Mouse (Mus musculus) c-Kit-positive CD71-positive TER-119-positive erythroid progenitor cells, embryonic 14.5 days (primary cell): ENCODE results near the gene Hnrnpc.
"Not testable (repeated sequence)": the region's sequence is repeated elsewhere in the genome, so short reads cannot be mapped to it uniquely, and the experiment has no call there.

Source experiments
- DNase-seq: peaks from one replicate; pipeline ENCODE4 v3.0.0-alpha.2; 2013; ENCODE audit warnings: low spot score

Hnrnpc gene

DNA sequence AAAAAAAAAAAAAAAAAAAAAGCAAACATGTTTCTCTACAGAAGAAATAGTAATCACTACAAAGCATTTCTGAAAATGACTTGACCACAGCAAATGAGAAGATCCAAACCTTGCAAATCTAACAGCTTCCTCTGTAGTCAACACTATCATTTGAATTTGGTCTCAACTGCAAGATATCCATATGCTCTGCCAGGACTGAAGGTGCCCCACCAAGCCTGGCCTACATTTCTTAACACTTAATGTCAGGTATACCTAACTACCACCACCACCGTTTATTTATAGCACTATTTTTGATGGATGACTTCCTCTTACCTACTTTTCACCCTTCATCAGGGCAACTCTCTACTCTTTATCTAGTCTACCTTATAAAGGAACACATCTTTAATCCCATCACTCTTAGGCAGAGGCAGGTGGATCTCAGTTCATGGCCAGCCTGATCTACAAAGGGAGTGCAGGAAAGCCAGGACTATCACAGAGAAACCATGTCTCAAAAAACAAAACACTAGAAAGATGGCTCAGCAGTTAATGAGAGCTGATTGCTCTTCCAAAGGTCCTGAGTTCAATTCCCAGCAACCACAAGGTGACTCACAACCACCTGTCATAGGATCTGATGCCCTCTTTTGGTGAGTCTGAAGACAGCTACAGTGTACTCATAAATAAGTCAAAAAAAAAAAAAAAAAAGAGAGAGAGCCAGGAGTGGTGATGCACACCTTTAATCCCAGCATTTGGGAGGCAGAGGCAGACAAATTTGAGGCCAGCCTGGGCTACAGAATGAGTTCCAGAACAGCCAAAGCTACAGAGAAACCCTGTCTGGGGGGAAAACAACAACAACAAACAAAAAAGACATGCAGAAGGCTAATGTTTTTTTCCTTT is 2.3 kb downstream of the Hnrnpc start:
- DNase-seq: no peak

DNA sequence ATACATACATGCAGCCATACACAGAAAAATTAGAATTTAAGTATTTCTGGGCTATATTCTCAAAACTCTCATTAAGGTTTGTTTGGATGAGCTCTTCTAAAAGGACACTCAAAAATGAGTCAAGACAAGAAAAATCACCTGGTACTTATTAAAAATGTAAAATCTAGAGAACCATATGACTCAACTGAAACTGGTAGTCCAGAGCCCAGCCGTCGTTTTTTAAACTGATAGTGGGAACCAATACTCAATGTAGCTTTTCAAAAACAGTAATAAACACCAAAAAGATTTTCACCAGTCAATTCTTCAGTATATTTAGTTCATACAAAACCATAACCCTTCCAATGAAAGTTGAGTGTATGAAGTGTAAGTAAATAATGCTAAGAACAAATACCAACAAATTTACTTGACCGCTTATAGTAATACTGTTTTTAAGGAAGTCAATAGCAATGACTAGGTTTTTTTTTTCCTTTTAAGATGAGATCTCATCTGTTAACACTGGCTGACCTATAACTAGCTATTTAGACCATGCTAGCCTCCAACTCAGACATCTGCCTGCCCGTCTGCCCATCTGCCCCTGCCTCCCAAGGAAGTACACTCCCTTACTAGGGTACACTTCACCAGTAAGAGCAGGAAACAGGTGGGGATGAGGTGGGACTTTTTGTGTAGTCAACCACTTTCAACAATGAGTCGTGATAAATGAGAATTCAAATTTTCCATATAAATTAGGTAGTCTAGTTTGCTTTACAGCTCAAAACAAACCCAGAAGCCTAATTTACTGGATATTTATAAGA is 3.5 kb downstream of the Hnrnpc start:
- no peak for DNase-seq

DNA sequence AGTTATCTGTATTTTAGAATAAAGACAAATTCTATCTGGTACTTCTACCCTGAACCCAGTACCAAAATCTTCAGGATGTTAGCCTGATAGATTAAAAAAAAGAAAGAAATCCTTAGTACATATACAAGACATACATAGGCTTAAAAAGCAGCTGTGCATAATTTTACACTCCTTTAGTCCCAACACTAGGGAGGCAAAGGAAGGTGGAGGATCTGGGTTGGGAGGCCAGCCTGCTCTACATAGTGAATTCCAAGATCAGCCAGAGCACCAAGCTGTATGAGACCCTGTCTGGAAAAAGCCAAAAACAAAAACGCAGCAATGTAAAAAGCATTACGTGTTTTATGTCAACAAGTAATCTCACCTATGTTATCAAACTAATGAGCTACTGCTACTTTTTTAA is 4.3 kb downstream of the Hnrnpc start:
- DNase-seq: no peak

DNA sequence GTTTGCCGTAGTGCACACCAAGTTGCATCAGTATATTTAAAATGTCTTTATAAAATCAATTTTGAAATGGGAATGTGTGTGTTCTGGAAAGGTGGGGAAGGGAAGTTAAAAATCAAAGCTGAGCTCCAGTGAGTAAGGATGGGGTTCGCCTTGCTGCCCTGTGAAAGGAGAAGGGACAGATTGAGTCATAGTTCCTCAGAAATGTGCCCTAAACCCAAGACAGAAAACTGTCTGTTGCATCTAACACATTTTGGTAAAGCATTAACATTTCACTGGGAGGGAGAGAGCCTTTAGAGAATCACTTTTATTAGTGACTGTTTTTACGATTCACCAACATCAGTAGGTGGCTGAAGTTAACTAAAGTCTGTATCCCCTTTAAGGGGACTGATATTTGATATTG is 5.4 kb downstream of the Hnrnpc start:
- not testable (repeated sequence) for DNase-seq

DNA sequence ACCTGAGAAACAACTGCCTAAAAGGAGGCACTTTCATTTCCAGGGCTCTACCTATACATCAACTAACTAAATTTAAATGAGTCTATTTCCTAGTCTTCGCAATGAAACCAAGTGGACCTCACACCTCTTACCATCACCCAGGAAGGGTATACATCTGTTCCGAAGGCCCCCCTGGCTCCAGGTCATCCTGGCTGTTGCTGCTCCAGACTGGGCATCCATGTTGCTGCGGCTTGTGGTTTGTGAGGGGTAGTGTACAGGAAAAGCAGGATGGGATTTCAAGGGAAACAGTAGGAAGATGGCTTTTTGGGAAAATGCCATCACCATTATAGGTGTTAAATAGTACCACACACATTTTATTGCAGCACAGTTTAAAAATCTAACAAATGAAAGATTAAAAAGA is 6.6 kb downstream of the Hnrnpc start:
- not testable (repeated sequence) for DNase-seq

DNA sequence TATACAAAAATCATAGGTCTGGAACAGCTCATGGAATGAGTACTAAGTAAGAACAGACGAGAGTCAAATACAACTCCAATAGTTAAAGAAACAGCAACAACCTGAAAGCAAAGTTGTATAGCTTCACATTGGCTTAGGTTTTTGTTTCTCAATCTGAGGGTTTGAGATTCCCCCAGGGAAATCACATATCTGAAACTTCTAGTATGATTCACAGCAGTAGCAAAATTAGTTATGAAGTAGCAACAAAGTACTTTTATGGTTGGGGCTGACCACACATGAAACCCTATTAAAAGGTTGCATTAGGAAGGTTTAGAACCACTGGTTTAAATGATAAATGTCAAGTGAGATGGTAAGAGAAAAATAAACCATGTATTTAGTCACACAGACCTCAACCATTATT is 9.3 kb downstream of the Hnrnpc start:
- no peak for DNase-seq

DNA sequence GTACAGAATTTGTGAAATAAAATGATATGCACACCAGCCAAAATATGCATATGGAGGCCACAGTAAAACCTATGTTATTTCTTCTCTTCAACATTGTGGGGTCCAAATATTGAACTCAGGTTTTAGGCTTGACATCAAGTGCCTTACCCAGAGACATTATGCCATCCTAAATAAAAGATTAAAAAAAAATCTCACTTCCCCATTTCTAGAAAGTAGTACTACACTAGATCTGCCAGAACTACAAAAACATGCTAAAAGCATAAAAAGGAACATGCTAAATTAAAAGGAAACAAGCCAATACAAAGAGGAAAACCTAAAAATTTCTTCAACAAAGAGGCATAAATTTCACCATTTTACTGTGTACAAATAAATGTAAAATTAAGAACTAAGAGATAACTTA is 20.7 kb downstream of the Hnrnpc start:
- DNase-seq: no peak

DNA sequence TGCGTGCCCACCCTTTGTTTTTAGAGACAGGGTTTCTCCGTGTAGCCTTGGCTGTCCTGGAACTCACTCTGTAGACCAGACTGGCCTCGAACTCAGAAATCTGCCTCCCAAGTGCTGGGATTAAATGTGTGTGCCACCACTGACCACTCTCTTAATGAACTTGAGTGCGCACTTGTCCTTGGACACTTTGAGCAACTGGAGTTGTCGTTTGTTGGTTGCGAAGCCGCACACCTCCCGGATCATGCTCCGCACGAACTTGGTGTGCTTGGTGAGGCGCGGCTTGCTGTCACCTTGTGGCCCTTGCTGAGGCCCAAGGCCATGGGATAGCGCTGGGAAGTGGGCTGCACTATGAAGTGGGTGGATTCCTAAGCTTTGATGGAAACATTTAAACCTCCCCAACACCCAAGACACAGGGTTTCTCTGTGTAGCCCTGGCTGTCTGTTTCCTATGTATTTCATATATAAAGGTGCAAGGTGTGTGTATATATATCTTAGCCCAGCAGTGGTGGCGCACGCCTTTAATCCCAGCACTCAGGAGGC is 32.2 kb downstream of the Hnrnpc start:
- DNase-seq: no peak

DNA sequence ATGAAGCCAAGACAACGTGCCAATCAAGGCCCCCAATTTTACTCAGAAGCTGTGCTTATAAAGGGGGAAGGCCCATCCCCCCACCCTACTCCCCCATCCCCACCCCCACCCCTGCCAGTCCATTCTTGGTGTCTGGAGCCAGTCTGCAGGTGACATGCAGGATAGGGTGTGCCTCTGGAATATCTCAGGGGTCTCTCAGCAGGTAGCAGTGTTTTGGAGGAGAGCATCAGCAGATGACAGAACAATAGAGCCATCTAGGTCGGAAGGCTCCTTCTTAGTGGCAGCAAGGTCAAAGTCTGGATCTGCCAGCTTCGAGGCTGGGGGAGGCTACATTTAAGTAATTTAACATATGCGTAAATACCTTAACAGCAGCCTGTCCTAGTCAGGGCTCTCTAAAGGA is 37.7 kb downstream of the Hnrnpc start:
- no peak for DNase-seq

DNA sequence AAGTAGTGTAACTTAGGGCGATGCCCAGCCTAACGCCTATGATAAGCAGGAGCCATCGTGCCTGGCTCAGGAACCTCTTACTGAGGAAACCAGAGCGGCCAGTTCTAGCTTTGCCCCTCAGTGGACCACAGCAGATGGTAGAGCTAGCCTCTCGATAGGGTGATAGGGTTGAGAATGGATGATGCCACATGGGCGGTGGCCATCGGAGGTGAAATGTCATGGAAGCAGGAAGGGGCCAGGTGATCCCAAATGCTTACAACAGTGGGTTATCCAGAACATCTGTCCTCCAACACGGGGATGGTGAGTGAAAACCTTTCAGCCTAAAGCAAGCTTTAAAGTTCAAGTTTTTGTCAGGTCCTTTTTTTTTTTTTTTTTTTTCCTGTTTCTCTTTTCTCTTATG is 42.0 kb downstream of the Hnrnpc start:
- no peak for DNase-seq

DNA sequence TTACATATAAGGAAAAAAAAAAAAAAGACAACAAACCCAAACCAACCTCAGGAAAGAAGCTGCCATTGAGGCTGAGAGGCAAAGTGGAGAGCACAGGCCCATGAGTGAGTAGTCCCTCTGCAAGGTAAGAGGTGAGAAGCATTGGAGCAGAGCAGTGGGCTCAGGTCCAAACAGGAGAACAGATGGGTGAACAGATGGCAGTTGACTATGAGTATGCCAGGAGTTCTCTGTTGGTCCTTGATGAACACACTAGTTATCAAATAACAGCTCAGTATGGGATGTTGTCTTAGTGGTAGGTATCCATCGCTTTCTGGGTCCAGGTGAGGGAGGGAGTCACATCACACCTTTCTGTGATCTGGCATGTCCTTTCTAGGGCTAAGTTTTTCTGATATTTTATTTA is 43.0 kb downstream of the Hnrnpc start:
- DNase-seq: no peak

DNA sequence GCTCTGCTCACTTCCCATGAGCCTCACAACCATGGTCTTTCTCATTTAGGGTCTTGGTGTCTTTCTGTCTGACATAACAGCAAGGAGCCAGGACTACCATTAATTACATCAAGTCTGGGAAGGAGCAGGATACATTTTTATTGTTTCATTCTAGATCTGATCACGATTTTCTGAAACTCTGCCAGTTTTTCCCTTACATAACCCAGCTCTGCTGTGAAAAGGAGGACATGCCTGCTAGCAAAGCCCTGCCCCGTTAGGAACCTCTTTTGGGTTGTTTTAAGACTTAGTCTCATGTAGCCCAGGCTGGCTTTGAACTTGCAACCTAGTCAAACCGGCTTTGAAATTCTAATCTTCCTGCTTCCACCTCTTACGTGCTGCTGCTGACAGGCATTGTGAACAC is 43.8 kb downstream of the Hnrnpc start:
- no peak for DNase-seq

DNA sequence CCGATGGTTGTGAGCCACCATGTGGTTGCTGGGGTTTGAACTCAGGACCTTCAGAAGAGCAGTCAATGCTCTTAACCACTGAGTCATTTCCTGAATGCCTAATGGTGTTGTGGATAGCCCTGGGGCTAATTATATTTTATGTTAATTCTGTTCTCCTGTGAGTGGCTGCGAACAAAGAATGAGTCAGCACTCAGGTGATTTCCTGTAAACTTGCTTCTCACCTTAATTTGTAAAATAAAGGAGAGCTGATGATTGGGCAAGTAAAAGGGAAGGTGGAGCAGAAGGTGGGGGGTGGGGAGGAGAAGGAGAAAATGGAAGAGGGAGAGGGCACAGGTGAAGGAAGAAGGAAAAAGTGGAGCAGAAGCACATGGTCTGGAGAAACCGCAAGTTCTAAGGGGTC is 51.1 kb downstream of the Hnrnpc start:
- not testable (repeated sequence) for DNase-seq

DNA sequence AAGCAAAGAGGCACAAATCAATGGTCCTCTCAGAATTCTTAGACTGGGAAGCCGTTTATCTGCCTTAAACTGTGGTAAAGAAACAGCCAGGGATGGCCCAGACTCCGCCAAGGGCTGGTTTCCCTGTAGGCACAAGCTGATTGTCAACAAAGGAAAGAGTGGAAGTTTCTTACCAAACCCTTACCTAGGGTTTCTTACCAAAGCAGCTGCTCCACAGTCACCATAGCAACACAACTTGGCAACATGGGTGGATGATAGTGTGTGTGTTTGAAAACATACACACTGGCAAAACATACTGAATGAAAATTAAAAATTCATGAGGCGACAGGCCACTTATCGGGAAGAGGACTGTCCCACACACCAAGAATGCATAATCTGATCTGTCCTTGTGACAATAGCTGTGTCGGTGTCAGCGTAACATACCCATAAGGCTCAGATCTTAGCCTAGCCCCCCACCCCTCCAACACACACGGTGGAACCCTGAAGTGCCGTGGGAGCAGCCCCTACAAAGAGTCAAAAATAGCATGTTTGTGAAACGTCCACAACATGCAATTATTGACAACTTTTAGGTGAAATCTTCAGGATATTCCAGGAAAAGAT is 57.8 kb downstream of the Hnrnpc start:
- no peak for DNase-seq

DNA sequence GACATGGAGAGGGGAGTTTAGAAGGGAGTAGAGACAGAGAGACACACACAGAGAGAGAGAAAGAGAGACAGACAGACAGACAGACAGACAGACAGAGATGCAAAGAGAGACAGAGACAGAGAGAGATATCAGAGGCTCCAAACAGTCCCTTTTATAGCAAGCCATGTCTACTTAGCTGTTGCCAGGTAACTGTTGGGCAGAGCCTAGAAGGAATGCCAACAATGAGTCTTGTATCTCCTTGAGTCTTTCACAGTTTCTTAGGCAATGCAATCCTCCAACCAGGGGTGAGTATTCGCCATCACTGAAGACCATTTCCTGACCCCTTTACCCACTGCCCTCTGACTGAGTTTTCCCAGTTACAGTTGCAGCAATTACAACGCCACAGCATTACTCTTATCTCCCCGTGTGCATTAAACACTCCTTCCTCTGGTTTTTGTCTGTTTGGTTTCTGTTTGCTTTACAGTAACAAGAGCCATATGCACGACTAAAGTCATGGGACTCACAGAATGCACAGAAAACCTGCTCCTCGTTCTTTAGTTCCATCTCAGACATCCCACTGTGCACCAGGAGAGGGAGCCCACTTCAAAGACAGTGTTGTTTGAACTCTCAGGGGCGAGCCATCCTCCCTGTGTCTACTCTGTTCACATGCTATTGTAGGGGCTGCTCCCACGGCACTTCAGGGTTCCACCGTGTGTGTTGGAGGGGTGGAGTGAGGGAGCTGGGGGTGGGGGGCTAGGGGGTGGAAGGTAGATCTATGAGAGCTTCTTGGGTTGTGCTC is 58.7 kb downstream of the Hnrnpc start:
- DNase-seq: peak; percentile 12

DNA sequence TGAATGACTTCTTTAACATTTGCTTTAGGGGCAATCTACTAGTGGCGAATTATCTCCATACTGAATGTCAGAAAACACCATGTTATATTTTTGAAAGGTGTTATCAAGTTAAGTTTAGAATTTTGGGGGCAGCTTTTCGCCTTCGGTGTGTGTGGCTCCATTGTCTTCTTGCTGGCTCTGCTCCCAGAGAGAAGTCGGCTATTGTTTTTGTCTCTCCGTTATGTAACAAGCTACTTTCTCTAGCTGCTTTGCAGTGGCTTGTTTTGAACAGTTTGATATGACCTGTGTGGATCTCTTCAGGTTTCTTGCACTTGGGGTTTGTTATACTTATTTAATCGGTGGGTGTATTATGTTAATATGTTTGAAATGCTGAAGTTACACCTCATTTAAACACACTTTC is 60.4 kb downstream of the Hnrnpc start:
- DNase-seq: no peak

DNA sequence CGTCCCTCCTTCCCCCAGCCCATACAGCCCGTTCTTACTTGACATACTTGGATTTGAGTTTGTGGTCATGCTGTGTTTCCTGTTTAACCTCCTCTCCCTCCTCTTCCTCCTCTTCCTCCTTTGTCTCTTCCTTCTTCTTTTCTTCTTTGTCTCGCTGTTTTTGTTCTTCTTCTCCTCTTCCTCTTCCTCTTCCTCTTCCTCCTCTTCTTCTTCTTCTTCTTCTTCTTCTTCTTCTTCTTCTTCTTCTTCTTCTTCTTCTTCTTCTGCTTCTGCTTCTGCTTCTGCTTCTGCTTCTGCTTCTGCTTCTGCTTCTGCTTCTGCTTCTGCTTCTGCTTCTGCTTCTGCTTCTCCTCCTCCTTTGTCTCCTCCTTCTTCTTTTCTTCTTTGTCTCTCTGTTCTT is 61.5 kb downstream of the Hnrnpc start, which contains the start of gene Olfr221:
Gene Olfr221 (minus strand): TSS at position 101 of the 400 bp plus-strand sequence.
- not testable (repeated sequence) for DNase-seq

DNA sequence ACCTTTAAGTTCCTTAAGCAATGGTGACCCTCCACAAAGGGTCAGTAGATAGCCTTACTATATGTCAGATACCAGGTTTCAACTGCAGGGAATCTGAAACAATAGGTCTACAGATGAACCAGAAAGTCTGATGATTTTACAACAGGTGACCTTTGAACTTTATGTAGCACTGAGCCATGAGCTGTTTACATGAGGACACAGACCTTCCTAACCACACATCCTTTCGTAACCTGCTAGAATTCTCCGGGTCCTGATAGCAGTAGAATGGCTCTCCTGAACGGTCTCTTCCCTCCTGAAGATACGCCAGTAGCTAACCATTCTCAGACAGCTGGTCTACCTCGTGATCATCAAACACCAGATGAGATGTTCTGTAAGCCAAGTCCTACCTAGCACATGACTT is 64.5 kb downstream of the Hnrnpc start:
- no peak for DNase-seq

DNA sequence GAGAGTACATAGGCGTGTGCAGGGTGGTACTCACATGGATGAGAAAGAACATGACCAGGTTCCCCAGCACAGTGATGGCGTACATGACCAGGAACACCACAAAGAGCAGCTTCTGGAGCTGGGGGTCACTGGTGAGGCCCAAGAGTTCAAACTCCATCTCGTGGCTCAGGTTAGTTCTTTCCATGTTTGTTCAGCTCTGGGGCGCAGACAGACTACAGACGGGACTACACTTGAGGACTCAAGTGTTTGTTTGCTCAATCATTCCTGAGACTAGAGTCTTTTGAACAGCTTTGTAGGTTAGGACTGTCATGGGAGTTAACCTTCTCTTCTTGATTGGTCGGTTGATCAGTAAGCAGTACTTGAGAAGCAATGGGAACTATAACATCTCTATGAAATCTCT is 67.9 kb downstream of the Hnrnpc start:
- DNase-seq: no peak

DNA sequence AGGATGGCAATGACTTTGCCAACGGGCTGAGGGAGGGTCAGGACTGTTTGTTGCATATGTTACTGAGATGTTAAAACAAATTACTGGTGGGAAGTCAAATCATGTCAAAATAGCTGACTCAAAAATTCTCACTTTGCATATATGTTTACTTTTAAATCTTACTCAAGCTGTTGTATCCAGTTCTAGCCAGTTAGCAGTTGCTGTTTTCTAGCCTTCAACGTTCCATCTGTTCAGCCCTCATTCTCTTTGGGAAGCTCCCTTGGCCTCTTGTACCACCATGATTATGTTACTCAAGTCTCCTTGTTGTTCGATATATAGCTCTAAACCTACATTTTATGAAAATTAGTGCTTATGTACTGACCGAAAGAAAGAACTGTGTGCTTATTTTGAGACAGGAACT is 77.5 kb downstream of the Hnrnpc start:
- DNase-seq: no peak

DNA sequence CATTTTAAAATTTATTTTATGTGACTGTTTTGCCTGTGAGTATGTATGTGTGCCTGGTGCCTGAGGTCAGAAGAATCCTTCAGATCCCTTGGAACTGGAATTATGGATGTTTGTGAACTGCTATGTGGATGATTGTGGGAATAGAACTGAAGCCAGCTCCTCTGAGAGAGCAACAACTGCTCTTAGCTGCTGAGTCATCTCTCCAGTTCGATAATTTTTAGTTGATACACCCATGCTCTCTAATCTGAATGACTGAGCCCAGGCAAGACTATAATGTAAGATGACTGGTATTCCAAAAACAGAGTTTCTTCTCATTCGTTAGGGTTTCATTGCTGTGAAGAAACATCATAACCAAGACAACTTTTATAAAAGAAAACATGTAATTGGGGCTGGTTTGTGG is 79.7 kb downstream of the Hnrnpc start:
- no peak for DNase-seq
